Mouse (Mus musculus) liver, embryonic 12.5 days (tissue): ENCODE data around the gene Ywhab. TPM values are rescaled to one million over a fixed set of nuclear protein-coding genes. Genes with fewer than 3 reads are reported as not detected.
A peak's percentile ranks its signal among the peaks of the same experiment; 100 is the strongest.

ENCODE experiments used
- ATAC-seq: fragments of 200-750 bp; cut with Nextera tagmentation; 2 replicates; pipeline ENCODE4 v1.8.0; 2017; ENCODE audit warnings: moderate number of reproducible peaks, mild to moderate bottlenecking, moderate library complexity
- H3K27ac ChIP-seq: fragments of 300-500 bp; sonication (generic); 2 replicates; pipeline ENCODE4 v1.5.1; 2016; ENCODE audit warnings: mild to moderate bottlenecking
- H3K27me3 ChIP-seq: fragments of 300-500 bp; sonication (generic); replicated peaks from 2 replicates; pipeline ENCODE4 v1.6.1; 2016; ENCODE audit warnings: mild to moderate bottlenecking, moderate library complexity
- H3K36me3 ChIP-seq: fragments of 300-500 bp; sonication (generic); 2 replicates; pipeline ENCODE4 v1.6.1; 2016; ENCODE audit warnings: mild to moderate bottlenecking, moderate library complexity
- H3K4me1 ChIP-seq: fragments of 300-500 bp; sonication (generic); 2 replicates; pipeline ENCODE4 v1.6.1; 2016
- H3K4me2 ChIP-seq: fragments of 300-500 bp; sonication (generic); 2 replicates; pipeline ENCODE4 v1.6.1; 2016; ENCODE audit warnings: mild to moderate bottlenecking, moderate library complexity
- H3K4me3 ChIP-seq: fragments of 300-500 bp; sonication (generic); 2 replicates; pipeline ENCODE4 v1.5.1; 2016; ENCODE audit warnings: mild to moderate bottlenecking, moderate library complexity
- H3K9ac ChIP-seq: fragments of 300-500 bp; sonication (generic); 2 replicates; pipeline ENCODE4 v1.6.1; 2016; ENCODE audit warnings: mild to moderate bottlenecking, moderate library complexity
- H3K9me3 ChIP-seq: fragments of 300-500 bp; sonication (generic); replicated peaks from 2 replicates; pipeline ENCODE4 v1.6.1; 2016; ENCODE audit warnings: mild to moderate bottlenecking, moderate library complexity
- WGBS: fragments of 180-500 bp; shearing (Covaris S2); methylation state at CpG from one replicate; pipeline ENCODE4 v1.1.7; 2016; ENCODE audit not compliant: insufficient replicate concordance; 5-methylcytosine and 5-hydroxymethylcytosine counted together
- polyA plus RNA-seq: library from polyadenylated mRNA; unstranded; fragments of >200 nt; fragmentation: Nextera tagmentation; extraction: Ambion mirVana; gene quantifications from 2 replicates; pipeline ENCODE4 v1.2.1, GENCODE M21; 2016

Gene Ywhab
- 154 and 161 TPM in 2 replicates for polyA plus RNA-seq

GRCm38 (mm10) chr2:163994654-163994976 lies at the start of gene Ywhab:
TSS of gene Ywhab (plus strand) at chr2:163994960.
- WGBS = 2% methylated on average over 14 of the region's 14 CpGs
- ATAC-seq = no peak
- Histone ChIP-seq H3K4me3 (peak within 1 kb of the TSS; percentile 96), H3K27ac (peak within 1 kb of the TSS; percentile 96), H3K36me3 (peaks cover 19% of the 10 kb centered on the region), H3K9me3 (no peaks in the 10 kb centered on the region), H3K4me1 (peaks cover 37% of the 10 kb centered on the region), H3K9ac (peak within 1 kb of the TSS; percentile 96), H3K4me2 (peak within 1 kb of the TSS; percentile 77), H3K27me3 (no peaks in the 10 kb centered on the region)

GRCm38 (mm10) chr2:163946221-163946620 lies 48.5 kb upstream of the Ywhab start:
- Histone ChIP-seq H3K9me3 (no peaks in the 10 kb centered on the region), H3K36me3 (no peaks in the 10 kb centered on the region), H3K27me3 (0 out of 2 replicates have a peak, but pooled peaks cover 4% of the 10 kb centered on the region), H3K4me3 (no peak overlapping the region), H3K27ac (no peak overlapping the region), H3K4me2 (no peak overlapping the region), H3K9ac (no peak overlapping the region), H3K4me1 (no peaks in the 10 kb centered on the region)
- 70% methylated on average over 15 of the region's 15 CpGs for WGBS
- no peak for ATAC-seq

DNA sequence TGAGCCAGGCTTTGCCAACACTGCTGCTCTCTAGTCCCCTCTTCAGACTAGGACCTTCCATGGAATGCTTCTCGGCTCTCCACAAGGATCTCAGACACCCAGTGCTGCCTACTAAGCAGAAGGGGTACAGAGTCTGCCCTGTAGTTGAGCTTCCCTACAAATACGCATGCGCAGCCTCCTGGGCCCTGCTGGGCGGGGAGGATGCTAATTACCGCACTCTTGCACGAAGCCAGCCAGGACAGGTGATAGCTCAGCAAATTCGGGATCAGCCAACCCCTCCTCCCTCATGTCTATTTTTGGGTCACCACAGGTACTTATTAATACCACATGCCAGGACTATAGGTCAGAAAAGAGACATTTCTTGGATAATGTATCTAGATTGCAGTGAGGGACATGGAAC lies 46.8 kb upstream of the Ywhab start:
- Histone ChIP-seq H3K36me3 (no peaks in the 10 kb centered on the region), H3K4me1 (no peaks in the 10 kb centered on the region), H3K9ac (no peak overlapping the region), H3K27ac (no peak overlapping the region), H3K4me2 (no peak overlapping the region), H3K4me3 (no peak overlapping the region), H3K9me3 (no peaks in the 10 kb centered on the region), H3K27me3 (0 out of 2 replicates have a peak, but pooled peaks cover 4% of the 10 kb centered on the region)
- no peak for ATAC-seq
- WGBS = 56% methylated on average over 7 of the region's 7 CpGs

DNA sequence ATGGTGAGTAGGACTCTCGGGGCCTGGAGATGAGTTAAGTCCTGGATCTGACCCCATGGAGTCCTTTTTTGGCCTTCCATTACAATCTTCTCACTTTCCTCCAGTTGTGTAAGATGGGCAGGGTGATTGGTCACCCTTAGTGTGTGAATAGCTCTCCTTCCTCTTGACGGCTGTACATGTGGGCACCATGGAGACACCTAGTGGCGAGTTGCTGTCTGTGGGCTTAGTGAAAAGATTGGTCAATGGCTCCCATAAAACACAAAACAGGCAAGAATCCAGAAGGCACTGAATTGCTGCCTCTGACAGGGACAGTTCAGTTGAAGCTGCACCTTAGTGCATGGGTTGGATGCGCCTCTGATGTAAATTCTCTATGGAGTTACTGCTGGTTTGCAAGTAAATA lies 43.0 kb upstream of the Ywhab start:
- Histone ChIP-seq H3K9ac (no peak overlapping the region), H3K4me2 (no peak overlapping the region), H3K4me1 (no peaks in the 10 kb centered on the region), H3K36me3 (no peaks in the 10 kb centered on the region), H3K9me3 (no peaks in the 10 kb centered on the region), H3K4me3 (no peak overlapping the region), H3K27me3 (0 out of 2 replicates have a peak, but pooled peaks cover 4% of the 10 kb centered on the region), H3K27ac (no peak overlapping the region)
- 17% methylated on average over 4 of the region's 4 CpGs for WGBS
- ATAC-seq = no peak

- Histone ChIP-seq H3K36me3 (no peaks in the 10 kb centered on the region), H3K4me1 (no peaks in the 10 kb centered on the region)
- WGBS = 58% methylated on average over 7 of the region's 7 CpGs
These were observed 41.0 kb upstream of the Ywhab start for GRCm38 (mm10) chr2:163953622-163954310.

GRCm38 (mm10) chr2:163964606-163965560 lies 29.9 kb upstream of the Ywhab start:
- no peaks in the 10 kb centered on the region for H3K4me1 ChIP-seq
- H3K36me3 ChIP-seq = no peaks in the 10 kb centered on the region
- no peak overlapping the region for H3K4me2 ChIP-seq
- no peak overlapping the region for H3K9ac ChIP-seq
- no peak overlapping the region for H3K27ac ChIP-seq
- 57% methylated on average over 18 of the region's 19 CpGs for WGBS
- H3K9me3 ChIP-seq = no peaks in the 10 kb centered on the region
- H3K4me3 ChIP-seq = no peak overlapping the region
- H3K27me3 ChIP-seq = no peaks in the 10 kb centered on the region
- no peak for ATAC-seq

More at GRCm38 (mm10) chr2:163953622-163954310, 41.0 kb upstream of the Ywhab start:
- no peak overlapping the region for H3K27ac ChIP-seq
- H3K4me2 ChIP-seq = no peak overlapping the region
- H3K27me3 ChIP-seq = no peaks in the 10 kb centered on the region
- H3K9ac ChIP-seq = no peak overlapping the region
- H3K9me3 ChIP-seq = no peaks in the 10 kb centered on the region
- ATAC-seq = no peak
- no peak overlapping the region for H3K4me3 ChIP-seq

GRCm38 (mm10) chr2:163965706-163966105 lies 29.1 kb upstream of the Ywhab start:
- H3K4me3 ChIP-seq = no peak overlapping the region
- 47% methylated on average over 7 of the region's 7 CpGs for WGBS
- no peak for ATAC-seq
- no peak overlapping the region for H3K9ac ChIP-seq
- H3K9me3 ChIP-seq = no peaks in the 10 kb centered on the region
- H3K27me3 ChIP-seq = no peaks in the 10 kb centered on the region
- H3K36me3 ChIP-seq = no peaks in the 10 kb centered on the region
- H3K4me1 ChIP-seq = no peaks in the 10 kb centered on the region
- H3K4me2 ChIP-seq = no peak overlapping the region
- H3K27ac ChIP-seq = no peak overlapping the region

DNA sequence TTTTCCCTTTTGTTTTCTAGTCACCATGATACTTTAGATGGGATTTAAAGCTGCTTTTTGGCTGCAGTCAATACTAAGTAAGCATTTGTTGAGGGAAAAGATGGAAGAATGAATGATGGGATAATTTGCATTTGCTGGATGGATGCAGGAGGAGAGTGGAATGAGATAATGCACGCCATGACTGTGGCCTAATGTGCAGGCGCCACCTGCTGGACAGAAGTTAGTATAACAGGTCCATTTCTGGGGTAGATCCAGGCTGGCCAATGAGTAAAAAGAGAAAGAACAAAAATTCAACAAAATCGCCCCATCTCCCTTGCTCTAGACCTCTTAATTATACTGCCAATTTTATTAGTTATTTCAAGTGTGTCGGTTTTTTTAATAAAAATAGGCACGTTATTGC lies 26.2 kb upstream of the Ywhab start:
- 3% methylated on average over 5 of the region's 5 CpGs for WGBS
- Histone ChIP-seq H3K4me2 (no peak overlapping the region), H3K27me3 (no peaks in the 10 kb centered on the region), H3K36me3 (no peaks in the 10 kb centered on the region), H3K4me1 (no peaks in the 10 kb centered on the region), H3K9me3 (no peaks in the 10 kb centered on the region), H3K9ac (no peak overlapping the region), H3K4me3 (no peak overlapping the region), H3K27ac (no peak overlapping the region)
- ATAC-seq = no peak

- no peaks in the 10 kb centered on the region for H3K36me3 ChIP-seq
- H3K27ac ChIP-seq = no peak overlapping the region
- no peak overlapping the region for H3K9ac ChIP-seq
- H3K4me1 ChIP-seq = no peaks in the 10 kb centered on the region
- H3K27me3 ChIP-seq = no peaks in the 10 kb centered on the region
- no peak overlapping the region for H3K4me2 ChIP-seq
- 40% methylated on average over 3 of the region's 3 CpGs for WGBS
- no peak overlapping the region for H3K4me3 ChIP-seq
- ATAC-seq = no peak
- no peaks in the 10 kb centered on the region for H3K9me3 ChIP-seq
These were observed 24.4 kb upstream of the Ywhab start for GRCm38 (mm10) chr2:163970326-163970725.

GRCm38 (mm10) chr2:163974056-163974455 lies 20.7 kb upstream of the Ywhab start:
- ATAC-seq = no peak
- H3K4me2 ChIP-seq = no peak overlapping the region
- WGBS = 57% methylated on average over 2 of the region's 2 CpGs
- H3K4me1 ChIP-seq = no peaks in the 10 kb centered on the region
- no peak overlapping the region for H3K9ac ChIP-seq
- no peaks in the 10 kb centered on the region for H3K9me3 ChIP-seq
- H3K27ac ChIP-seq = no peak overlapping the region
- no peaks in the 10 kb centered on the region for H3K27me3 ChIP-seq
- no peaks in the 10 kb centered on the region for H3K36me3 ChIP-seq
- H3K4me3 ChIP-seq = no peak overlapping the region

DNA sequence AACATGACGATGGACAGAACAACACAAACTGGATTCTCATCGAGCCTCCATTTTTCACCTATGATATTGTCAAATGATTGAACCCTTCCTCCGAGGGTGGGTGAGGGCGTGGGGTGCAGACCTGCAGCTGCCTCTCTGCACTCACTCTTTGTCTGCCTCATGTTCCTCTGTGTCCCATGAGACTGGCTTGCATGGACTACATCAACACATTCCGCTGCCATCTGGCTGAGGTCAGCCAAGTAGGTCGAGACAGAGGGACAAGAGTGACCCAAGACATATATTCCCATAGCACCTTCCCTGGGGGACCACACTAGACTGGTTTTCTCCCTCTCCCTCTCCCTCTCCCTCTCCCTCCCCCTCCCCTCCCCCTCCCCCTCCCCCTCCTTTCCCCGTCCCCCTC lies 18.3 kb upstream of the Ywhab start:
- H3K9ac ChIP-seq = no peak overlapping the region
- H3K4me1 ChIP-seq = no peaks in the 10 kb centered on the region
- no peaks in the 10 kb centered on the region for H3K9me3 ChIP-seq
- ATAC-seq = no peak
- no peak overlapping the region for H3K4me2 ChIP-seq
- H3K4me3 ChIP-seq = no peak overlapping the region
- WGBS = 80% methylated on average over 6 of the region's 7 CpGs
- H3K36me3 ChIP-seq = no peaks in the 10 kb centered on the region
- H3K27ac ChIP-seq = no peak overlapping the region
- no peaks in the 10 kb centered on the region for H3K27me3 ChIP-seq

GRCm38 (mm10) chr2:163987233-163987632 lies 7.5 kb upstream of the Ywhab start:
- no peaks in the 10 kb centered on the region for H3K36me3 ChIP-seq
- H3K4me1 ChIP-seq = peaks cover 18% of the 10 kb centered on the region
- 0 out of 2 replicates have a peak overlapping the region, but pooled peaks have one; percentile 16 for H3K4me2 ChIP-seq
- no peak overlapping the region for H3K27ac ChIP-seq
- no peaks in the 10 kb centered on the region for H3K27me3 ChIP-seq
- ATAC-seq = 0 out of 2 replicates have a peak, but pooled peaks have one; percentile 5
- H3K4me3 ChIP-seq = no peak overlapping the region
- WGBS = 33% methylated on average over 8 of the region's 8 CpGs
- no peak overlapping the region for H3K9ac ChIP-seq
- no peaks in the 10 kb centered on the region for H3K9me3 ChIP-seq
